Mouse (Mus musculus): ENCODE measurements around the gene Cphx3.
"Not testable (repeated sequence)": the region's sequence is repeated elsewhere in the genome, so short reads cannot be mapped to it uniquely, and the experiment has no call there.

DNA sequence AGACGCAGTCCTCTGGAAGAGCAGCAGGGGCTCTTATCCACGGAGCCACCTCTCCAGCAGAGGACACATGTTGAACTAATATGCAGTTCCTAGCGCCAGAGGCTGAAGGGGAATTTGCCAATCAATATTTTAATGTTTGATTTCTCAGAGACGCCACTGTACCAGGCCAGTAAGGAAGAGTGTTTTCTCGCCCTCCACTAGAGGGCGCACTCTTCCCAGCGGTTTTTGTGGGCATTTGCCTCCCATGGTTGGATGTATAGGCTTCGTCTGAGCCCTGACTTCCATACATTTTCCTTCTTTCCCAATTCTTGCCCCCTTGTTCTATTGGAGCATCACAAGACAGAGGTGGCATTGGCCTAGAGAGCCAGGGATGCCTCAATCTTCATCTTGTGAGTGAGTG lies 35.1 kb upstream of the Cphx3 start:
- TF ChIP-seq CTCF (IDR thresholded peaks at IDR 0.05; ENCODE audit: borderline replicate concordance, extremely low read depth, insufficient read depth, insufficient read length); POLR2A (IDR thresholded peaks at IDR 0.05; ENCODE audit: borderline replicate concordance, extremely low read depth, insufficient read depth, insufficient read length, poor library complexity, severe bottlenecking): not testable (repeated sequence)
